Mouse (Mus musculus): ENCODE data around the gene Ganc.
A peak's percentile ranks its signal among the peaks of the same experiment; 100 is the strongest.

The Ganc gene

GRCm38 (mm10) chr2:120502605-120502990, 98.9 kb downstream of the Ganc start:
- DNase-seq, result peak; percentile 18

GRCm38 (mm10) chr2:120503094-120503493, 99.4 kb downstream of the Ganc start:
- DNase-seq, result no peak

DNA sequence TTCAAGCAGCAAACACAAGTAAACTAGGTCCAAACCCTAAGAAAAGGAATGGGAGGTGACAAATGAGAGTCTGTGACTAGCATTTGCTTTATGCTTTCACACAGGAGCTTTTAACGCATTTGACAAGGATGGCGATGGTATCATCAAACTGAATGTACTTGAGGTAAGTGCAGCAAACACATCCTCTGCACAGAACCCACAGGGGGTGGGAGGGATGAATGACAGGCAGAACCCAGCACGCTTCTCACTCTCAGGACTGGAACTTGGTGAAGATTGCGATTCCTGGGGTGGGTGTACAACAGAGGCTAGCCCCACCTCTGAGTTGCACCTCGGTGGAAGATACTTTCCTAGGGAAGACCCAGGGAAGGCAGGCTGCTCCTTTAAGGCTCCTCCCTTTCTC, 100.3 kb downstream of the Ganc start:
- no peak for DNase-seq
